Mouse (Mus musculus) layer of hippocampus, adult 18-20 months (tissue): ENCODE results near the gene Rbpj. TPM values are rescaled to one million over a fixed set of nuclear protein-coding genes. Genes with fewer than 3 reads are reported as not detected.

Source experiments
- DNase-seq, 2 experiments: peaks; one replicate each; pipeline ENCODE4 v3.0.0; 2022; ENCODE audit warnings: low spot score in 2 of 2
- long read RNA-seq: library from polyadenylated mRNA; stranded (forward); transcript quantifications from one replicate; pipeline ENCODE4 v2.0.0, GENCODE M21; 2021
- total RNA-seq, 2 experiments: library from RNA; stranded (reverse); gene quantifications; 2 replicates each; pipeline ENCODE4 v1.2.3; 2021

Gene Rbpj
- total RNA-seq: 10 to 100 TPM; 18.8 to 21.8 TPM
- long read RNA-seq, full-length matches to known transcripts: 23 of 32 reads
- long read RNA-seq, partial matches to known transcripts: 4 of 32 reads
- long read RNA-seq, other reads (novel, unspliced or antisense): 5 of 32 reads

- DNase-seq: no peak
These were observed at the start of gene Rbpj for GRCm38 (mm10) chr5:53465883-53466282. Gene Rbpj (plus strand): TSS chr5:53466152.

DNA sequence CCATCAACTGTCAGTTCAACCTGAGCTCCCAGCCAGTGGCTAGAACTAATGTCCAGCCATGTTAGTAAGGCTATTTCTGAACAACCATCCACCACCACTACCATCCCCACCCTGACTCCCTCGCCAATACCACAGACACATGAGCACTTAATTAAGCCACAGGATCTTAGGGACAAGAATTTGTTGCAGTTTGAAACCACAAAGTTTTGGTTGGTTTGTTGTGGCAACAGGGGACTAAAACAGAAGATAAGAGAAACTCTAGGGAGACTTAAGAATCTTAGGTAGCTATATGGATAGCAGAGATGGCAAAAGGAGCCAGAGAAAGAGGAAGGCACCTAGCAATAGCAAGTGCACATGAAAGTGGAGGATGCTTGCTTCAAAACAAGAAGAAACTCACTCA, 45.2 kb upstream of the Rbpj start:
- no peak for DNase-seq

GRCm38 (mm10) chr5:53421291-53421690, 44.7 kb upstream of the Rbpj start:
- no peak for DNase-seq

DNA sequence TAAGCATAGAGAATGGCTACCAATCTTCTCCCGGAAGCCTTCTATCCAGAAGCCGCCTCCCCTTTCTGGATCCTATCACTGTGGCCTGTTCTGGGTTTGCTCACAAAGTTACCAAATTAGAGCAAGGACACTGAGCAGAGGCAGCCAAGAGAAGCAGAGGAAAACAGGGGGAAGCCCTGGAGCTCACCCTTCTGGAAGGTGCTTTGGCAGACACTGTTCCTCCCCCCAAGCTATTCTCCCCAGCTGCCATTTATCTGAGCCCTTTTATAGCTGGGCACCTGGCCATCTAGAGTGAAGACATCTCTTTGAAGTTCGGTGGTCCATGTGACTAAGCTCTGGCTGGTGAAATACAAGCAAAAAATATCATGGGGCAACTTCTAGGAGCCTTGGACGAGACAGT, 38.5 kb upstream of the Rbpj start:
- no peak for DNase-seq

- no peak for DNase-seq
These were observed 36.1 kb upstream of the Rbpj start for GRCm38 (mm10) chr5:53429683-53430477.

DNA sequence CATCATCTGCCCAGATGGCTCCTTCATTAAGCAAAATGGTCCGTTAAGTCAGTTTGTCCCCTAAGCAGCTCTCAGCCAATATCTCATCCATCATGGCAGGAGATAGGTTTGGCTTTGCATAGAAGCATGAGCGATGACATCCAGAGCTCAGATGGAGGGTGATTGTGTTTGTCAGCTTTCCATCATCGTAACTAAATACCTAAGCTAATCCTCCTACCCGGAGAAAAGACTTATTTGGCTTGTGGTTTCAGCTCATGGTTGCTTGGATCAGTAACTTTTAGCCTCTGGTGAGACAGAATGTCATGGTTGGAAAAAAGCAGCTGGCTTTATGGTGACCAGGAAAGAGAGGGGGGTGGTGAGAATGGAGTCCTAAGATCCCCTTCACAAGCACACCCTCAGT, 33.5 kb upstream of the Rbpj start:
- DNase-seq: no peak

GRCm38 (mm10) chr5:53436905-53437632, 28.9 kb upstream of the Rbpj start:
- no peak for DNase-seq

- no peak for DNase-seq
These were observed 28.2 kb upstream of the Rbpj start for GRCm38 (mm10) chr5:53437767-53438166.

DNA sequence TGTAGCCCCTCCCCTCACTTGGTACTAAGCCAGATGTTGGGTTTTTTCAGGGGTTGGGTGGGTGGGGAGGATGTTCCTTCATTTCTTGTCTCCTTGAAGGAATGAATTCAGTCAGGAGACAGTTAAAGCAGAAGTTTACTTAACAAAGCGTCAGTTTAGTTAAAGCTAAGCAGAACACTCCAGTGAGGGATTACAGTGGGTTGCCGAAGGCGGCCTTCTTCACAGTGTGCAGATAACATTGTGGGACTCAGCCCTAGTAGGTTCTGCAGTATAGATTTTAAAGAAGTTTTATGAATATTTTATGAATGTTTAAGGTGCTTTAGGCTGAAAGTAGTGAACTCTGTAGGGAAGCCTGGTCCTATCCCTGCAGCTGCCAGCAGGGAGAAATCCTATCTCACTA, 27.7 kb upstream of the Rbpj start:
- DNase-seq: no peak

DNA sequence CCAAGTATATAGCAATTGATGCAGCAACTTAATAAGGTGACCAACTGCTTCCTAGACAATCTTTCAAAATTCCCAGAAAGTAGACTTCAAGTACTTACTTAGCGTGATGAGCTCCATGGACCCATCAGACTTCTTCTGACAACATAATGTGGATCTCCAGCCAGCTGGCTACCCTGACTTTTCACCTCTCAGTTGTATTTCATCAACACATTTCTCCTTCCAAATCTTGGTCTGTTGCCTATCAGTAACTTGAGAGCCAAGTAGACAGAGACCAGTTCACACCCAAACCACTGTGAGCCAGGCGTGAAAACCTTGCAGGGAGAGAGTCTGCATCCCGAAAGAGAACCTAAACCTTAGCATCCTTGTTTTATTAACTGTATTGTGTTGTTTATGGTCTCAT, 26.3 kb upstream of the Rbpj start:
- no peak for DNase-seq

GRCm38 (mm10) chr5:53444030-53444429, 21.9 kb upstream of the Rbpj start:
- no peak for DNase-seq

DNA sequence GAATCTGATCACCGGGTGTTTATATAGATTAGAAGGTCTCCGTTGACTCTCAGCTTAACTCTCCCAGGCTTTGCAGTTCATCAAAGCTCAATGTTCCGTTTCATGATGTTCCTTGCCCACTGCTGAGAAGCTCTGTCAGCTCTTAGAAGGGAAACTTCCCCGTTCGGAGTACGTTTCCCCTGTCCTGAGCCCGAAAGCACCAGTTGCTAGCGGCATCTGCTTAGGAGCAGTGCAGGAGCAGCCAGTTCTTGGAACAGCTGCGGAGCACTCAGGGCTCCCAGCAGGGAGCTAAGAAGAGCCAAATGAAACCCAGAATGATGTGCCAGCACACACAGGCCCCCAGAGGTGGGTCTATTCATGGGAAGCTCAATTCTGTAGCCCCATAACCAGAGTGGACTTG, 15.0 kb upstream of the Rbpj start:
- DNase-seq: no peak

GRCm38 (mm10) chr5:53451829-53452228, 14.1 kb upstream of the Rbpj start:
- no peak for DNase-seq

DNA sequence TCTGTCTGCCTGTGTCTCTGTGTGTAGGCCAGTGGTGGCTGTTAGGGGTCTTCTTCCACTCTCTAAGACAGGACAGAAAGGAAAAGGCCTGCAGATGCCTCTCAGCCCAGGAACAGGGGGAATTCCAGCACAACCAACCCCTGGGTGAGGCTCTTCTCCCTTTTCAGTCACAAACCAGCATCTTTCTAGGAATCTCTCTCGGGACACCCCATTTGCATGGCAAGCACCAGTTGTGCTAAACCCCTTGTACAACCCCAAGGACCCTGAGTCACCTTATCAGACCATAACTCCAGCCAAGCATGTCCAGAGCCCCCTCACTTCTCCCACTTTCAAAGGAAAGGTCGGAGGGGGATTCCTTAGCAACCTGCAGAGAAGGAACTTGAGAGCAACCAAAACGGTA, 13.0 kb upstream of the Rbpj start:
- no peak for DNase-seq

GRCm38 (mm10) chr5:53454706-53455105, 11.2 kb upstream of the Rbpj start:
- peak in 1 of 2 experiments; percentile 49 for DNase-seq

DNA sequence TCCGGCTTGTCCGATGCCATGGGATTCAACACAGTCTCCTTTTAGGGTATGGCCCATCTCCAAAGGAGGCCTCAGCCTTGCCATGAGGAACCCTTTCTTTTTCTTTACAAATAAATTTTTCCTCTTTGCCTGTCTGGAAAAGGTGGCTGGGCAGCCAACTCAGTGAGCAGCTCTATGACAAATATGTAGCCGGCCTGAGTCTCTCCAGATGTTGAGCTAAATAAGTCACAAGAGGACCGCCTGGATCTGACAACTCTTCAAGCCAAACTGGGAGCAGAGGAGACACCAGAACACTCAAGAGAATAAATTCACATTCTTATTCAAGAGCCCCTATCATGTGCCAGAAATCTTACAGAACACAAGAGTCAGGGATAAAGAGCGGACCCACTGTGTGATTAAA, 10.5 kb upstream of the Rbpj start:
- no peak for DNase-seq

DNA sequence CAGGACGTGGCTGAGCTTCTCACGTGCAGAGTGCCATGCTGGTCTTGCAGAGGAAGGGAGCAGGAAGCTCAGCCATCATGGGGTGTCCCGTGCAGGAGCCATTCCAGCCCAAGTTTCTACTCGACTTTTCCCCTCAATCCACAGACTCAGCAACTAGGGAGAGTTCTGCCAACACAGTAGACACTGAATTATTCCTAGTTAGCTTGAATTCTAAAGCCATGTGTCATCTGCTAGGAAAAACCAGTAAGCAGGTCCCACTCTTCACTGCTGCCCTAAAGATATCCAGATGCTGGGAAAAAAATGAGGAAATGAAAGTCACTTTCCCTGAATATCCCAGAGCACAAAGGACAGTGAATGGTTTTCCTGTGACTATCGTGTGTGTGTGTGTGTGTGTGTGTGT, 5.8 kb upstream of the Rbpj start:
- DNase-seq: no peak

DNA sequence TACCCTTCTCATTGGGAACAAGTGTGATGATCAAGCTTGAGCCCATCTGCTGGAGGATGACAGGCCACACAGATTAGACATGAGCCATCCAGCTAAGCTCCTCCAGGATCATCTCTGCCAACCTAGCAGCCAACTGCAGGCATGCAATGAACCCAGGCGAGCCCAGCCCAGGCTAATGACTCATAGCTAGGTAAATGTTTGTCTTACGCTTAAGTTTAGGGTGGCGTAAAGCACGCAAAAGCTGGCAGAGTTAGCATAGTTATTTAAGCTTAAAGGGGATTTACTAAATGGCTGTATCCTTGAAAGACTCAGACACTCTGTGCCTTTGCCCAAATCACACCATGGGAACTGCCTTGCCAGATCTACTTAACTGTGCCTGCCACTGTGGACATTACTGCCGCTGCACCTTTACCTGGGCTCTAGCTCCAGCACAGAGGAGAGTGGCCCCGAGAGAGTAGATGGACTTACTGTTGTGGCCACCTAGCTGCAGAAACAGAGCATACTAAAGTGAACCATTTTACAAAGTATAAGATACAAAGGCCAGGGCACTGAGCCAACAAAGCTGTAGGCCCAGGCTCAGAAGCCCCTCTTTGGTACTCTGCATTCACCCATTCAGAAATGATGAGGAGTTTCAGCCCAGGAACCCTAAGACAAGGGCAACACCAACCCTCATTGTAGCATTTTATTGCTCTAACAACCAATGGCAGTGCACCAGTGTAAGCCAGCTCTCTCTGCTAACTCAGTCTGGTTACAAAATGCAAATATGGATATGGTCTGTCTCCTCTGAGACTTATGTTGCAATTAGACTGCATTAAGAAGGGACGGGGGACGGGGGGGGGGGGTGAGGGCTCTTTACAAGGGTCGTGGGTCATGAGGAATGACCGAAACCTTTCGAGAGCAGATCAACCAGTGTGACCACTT, 2.6 kb upstream of the Rbpj start:
- DNase-seq: no peak

- no peak for DNase-seq
These were observed 726 bp downstream of the Rbpj start for GRCm38 (mm10) chr5:53466422-53467333.

DNA sequence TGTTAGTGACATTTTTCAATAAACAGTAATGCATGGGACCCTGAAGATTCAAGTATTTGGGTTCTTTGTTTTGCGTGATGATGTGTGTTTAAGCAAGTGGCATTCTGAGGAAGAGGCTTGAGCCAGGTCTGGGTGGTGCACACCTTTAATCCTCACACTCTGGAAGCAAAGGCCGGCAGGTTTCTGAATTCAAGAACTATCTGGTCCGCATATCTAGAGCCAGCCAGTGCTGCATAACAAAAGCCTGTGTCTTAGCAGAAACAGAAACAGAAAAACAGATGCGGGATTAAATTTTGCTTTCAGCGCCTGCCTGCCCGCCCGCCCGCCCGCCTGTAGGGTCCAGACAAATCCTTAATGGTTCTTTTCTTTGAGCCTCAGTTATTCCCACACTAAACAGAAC, 1.6 kb downstream of the Rbpj start:
- no peak for DNase-seq
